Mouse (Mus musculus): ENCODE measurements around the gene Irf1. TPM values are rescaled to one million over a fixed set of nuclear protein-coding genes. Genes with fewer than 3 reads are reported as not detected.
"Not testable (repeated sequence)": the region's sequence is repeated elsewhere in the genome, so short reads cannot be mapped to it uniquely, and the experiment has no call there.

Gene Irf1
- polyA plus RNA-seq, 1 experiment, result 35.5 TPM

GRCm38 (mm10) chr11:53749306-53749705 is 20.5 kb upstream of the Irf1 start:
- H3K27me3 ChIP-seq (replicated peaks; ENCODE audit: control insufficient read depth, insufficient read depth, low read length), result no peaks in the 10 kb centered on the region
- H3K4me3 ChIP-seq (ENCODE audit: insufficient read depth, low read depth, low read length), result no peak overlapping the region
- no peak for DNase-seq
- TF ChIP-seq CTCF (conservative IDR thresholded peaks at IDR 0.05; ENCODE audit: insufficient read depth, insufficient read length, low read depth, low read length) (no peak), POLR2A (IDR thresholded peaks at IDR 0.05; ENCODE audit: low read depth, low read length) (no peak)
- no peak overlapping the region for H3K27ac ChIP-seq (ENCODE audit: insufficient read depth, low read depth, low read length)
- 85% methylated on average over 4 of the region's 4 CpGs for WGBS
- H3K4me1 ChIP-seq (ENCODE audit: control insufficient read depth, insufficient read depth, low read length), result no peaks in the 10 kb centered on the region
- no peaks in the 10 kb centered on the region for H3K36me3 ChIP-seq (ENCODE audit: control insufficient read depth, insufficient read depth, low read length)

- H3K4me3 ChIP-seq (ENCODE audit: insufficient read depth, low read depth, low read length), result no peak overlapping the region
- no peaks in the 10 kb centered on the region for H3K36me3 ChIP-seq (ENCODE audit: control insufficient read depth, insufficient read depth, low read length)
- no peaks in the 10 kb centered on the region for H3K27me3 ChIP-seq (replicated peaks; ENCODE audit: control insufficient read depth, insufficient read depth, low read length)
- WGBS, result 80% methylated on average over 5 of the region's 5 CpGs
- DNase-seq, result no peak
- TF ChIP-seq POLR2A (IDR thresholded peaks at IDR 0.05; ENCODE audit: low read depth, low read length), result no peak
- TF ChIP-seq CTCF (conservative IDR thresholded peaks at IDR 0.05; ENCODE audit: insufficient read depth, insufficient read length, low read depth, low read length), result no peak
- H3K27ac ChIP-seq (ENCODE audit: insufficient read depth, low read depth, low read length), result no peak overlapping the region
- H3K4me1 ChIP-seq (ENCODE audit: control insufficient read depth, insufficient read depth, low read length), result no peaks in the 10 kb centered on the region
Measured at GRCm38 (mm10) chr11:53749716-53750352, 20.0 kb upstream of the Irf1 start.

GRCm38 (mm10) chr11:53755011-53755595 is 14.7 kb upstream of the Irf1 start:
- DNase-seq, result no peak
- Histone ChIP-seq H3K36me3 (ENCODE audit: control insufficient read depth, insufficient read depth, low read length) (no peaks in the 10 kb centered on the region), H3K27me3 (replicated peaks; ENCODE audit: control insufficient read depth, insufficient read depth, low read length) (no peaks in the 10 kb centered on the region), H3K27ac (ENCODE audit: insufficient read depth, low read depth, low read length) (no peak overlapping the region), H3K4me3 (ENCODE audit: insufficient read depth, low read depth, low read length) (no peak overlapping the region), H3K4me1 (ENCODE audit: control insufficient read depth, insufficient read depth, low read length) (peaks cover 15% of the 10 kb centered on the region)
- TF ChIP-seq CTCF (conservative IDR thresholded peaks at IDR 0.05; ENCODE audit: insufficient read depth, insufficient read length, low read depth, low read length), result no peak
- TF ChIP-seq POLR2A (IDR thresholded peaks at IDR 0.05; ENCODE audit: low read depth, low read length), result no peak
- 63% methylated on average over 12 of the region's 12 CpGs for WGBS

- no peaks in the 10 kb centered on the region for H3K27me3 ChIP-seq (replicated peaks; ENCODE audit: control insufficient read depth, insufficient read depth, low read length)
- DNase-seq, result no peak
- no peak overlapping the region for H3K27ac ChIP-seq (ENCODE audit: insufficient read depth, low read depth, low read length)
- no peaks in the 10 kb centered on the region for H3K36me3 ChIP-seq (ENCODE audit: control insufficient read depth, insufficient read depth, low read length)
- 59% methylated on average over 4 of the region's 4 CpGs for WGBS
- TF ChIP-seq POLR2A (IDR thresholded peaks at IDR 0.05; ENCODE audit: low read depth, low read length), result no peak
- no peak for TF ChIP-seq CTCF (conservative IDR thresholded peaks at IDR 0.05; ENCODE audit: insufficient read depth, insufficient read length, low read depth, low read length)
- peaks cover 28% of the 10 kb centered on the region for H3K4me1 ChIP-seq (ENCODE audit: control insufficient read depth, insufficient read depth, low read length)
- no peak overlapping the region for H3K4me3 ChIP-seq (ENCODE audit: insufficient read depth, low read depth, low read length)
Measured at GRCm38 (mm10) chr11:53757612-53758011, 12.2 kb upstream of the Irf1 start.

GRCm38 (mm10) chr11:53758033-53758432 is 11.8 kb upstream of the Irf1 start:
- H3K4me1 ChIP-seq (ENCODE audit: control insufficient read depth, insufficient read depth, low read length), result peaks cover 29% of the 10 kb centered on the region
- peak; percentile 61 for TF ChIP-seq CTCF (conservative IDR thresholded peaks at IDR 0.05; ENCODE audit: insufficient read depth, insufficient read length, low read depth, low read length)
- not testable (repeated sequence) for H3K27me3 ChIP-seq (replicated peaks; ENCODE audit: control insufficient read depth, insufficient read depth, low read length); H3K27ac ChIP-seq (ENCODE audit: insufficient read depth, low read depth, low read length); H3K4me3 ChIP-seq (ENCODE audit: insufficient read depth, low read depth, low read length); H3K36me3 ChIP-seq (ENCODE audit: control insufficient read depth, insufficient read depth, low read length)
- 58% methylated on average over 9 of the region's 9 CpGs for WGBS
- peak; percentile 44 for DNase-seq

- Histone ChIP-seq H3K36me3 (ENCODE audit: control insufficient read depth, insufficient read depth, low read length) (no peaks in the 10 kb centered on the region), H3K4me3 (ENCODE audit: insufficient read depth, low read depth, low read length) (no peak overlapping the region), H3K27me3 (replicated peaks; ENCODE audit: control insufficient read depth, insufficient read depth, low read length) (no peaks in the 10 kb centered on the region), H3K27ac (ENCODE audit: insufficient read depth, low read depth, low read length) (no peak overlapping the region), H3K4me1 (ENCODE audit: control insufficient read depth, insufficient read depth, low read length) (peaks cover 29% of the 10 kb centered on the region)
- peak; percentile 53 for TF ChIP-seq CTCF (conservative IDR thresholded peaks at IDR 0.05; ENCODE audit: insufficient read depth, insufficient read length, low read depth, low read length)
- no peak for TF ChIP-seq POLR2A (IDR thresholded peaks at IDR 0.05; ENCODE audit: low read depth, low read length)
- DNase-seq, result peak; percentile 66
- 42% methylated on average over 6 of the region's 6 CpGs for WGBS
Measured at GRCm38 (mm10) chr11:53758791-53759351, 10.9 kb upstream of the Irf1 start.

GRCm38 (mm10) chr11:53759545-53760406 is 10.0 kb upstream of the Irf1 start:
- H3K27ac ChIP-seq (ENCODE audit: insufficient read depth, low read depth, low read length), result no peak overlapping the region
- DNase-seq, result no peak

More at GRCm38 (mm10) chr11:53759545-53760406, 10.0 kb upstream of the Irf1 start:
- H3K4me3 ChIP-seq (ENCODE audit: insufficient read depth, low read depth, low read length), result no peak overlapping the region
- 69% methylated on average over 22 of the region's 22 CpGs for WGBS
- peaks cover 29% of the 10 kb centered on the region for H3K4me1 ChIP-seq (ENCODE audit: control insufficient read depth, insufficient read depth, low read length)
- H3K27me3 ChIP-seq (replicated peaks; ENCODE audit: control insufficient read depth, insufficient read depth, low read length), result no peaks in the 10 kb centered on the region
- no peaks in the 10 kb centered on the region for H3K36me3 ChIP-seq (ENCODE audit: control insufficient read depth, insufficient read depth, low read length)
- no peak for TF ChIP-seq POLR2A (IDR thresholded peaks at IDR 0.05; ENCODE audit: low read depth, low read length)

Data from kidney, adult 2 months (tissue).